Mouse (Mus musculus) adrenal gland, postnatal 36 days (tissue): ENCODE data around the gene Atxn2. TPM values are rescaled to one million over a fixed set of nuclear protein-coding genes. Genes with fewer than 3 reads are reported as not detected.
"Not testable (repeated sequence)": the region's sequence is repeated elsewhere in the genome, so short reads cannot be mapped to it uniquely, and the experiment has no call there.

Experiments
- DNase-seq, 2 experiments: peaks; one replicate each; pipeline ENCODE4 v3.0.0; 2021; ENCODE audit warnings: mixed read lengths in 1 of 2
- total RNA-seq, 2 experiments: library from RNA; stranded (reverse); gene quantifications; 2 replicates each; pipeline ENCODE4 v1.2.3; 2021

The Atxn2 gene
- total RNA-seq, 2 experiments from 2014 or later, result 158 to 166 TPM

- DNase-seq, result peak; percentile 54 to 66
Measured at GRCm38 (mm10) chr5:121834991-121835747, 124.0 kb downstream of the Atxn2 start.

GRCm38 (mm10) chr5:121835949-121836691, 125.0 kb downstream of the Atxn2 start:
- DNase-seq, result peak; percentile 68 to 79

GRCm38 (mm10) chr5:121836692-121837415, 125.7 kb downstream of the Atxn2 start:
- peak; percentile 92 to 96 for DNase-seq

- peak in 1 of 2 experiments; percentile 66 for DNase-seq
Measured at GRCm38 (mm10) chr5:121837441-121838340, 126.6 kb downstream of the Atxn2 start, which contains the start of gene Sh2b3. Gene Sh2b3 (minus strand): TSS chr5:121837646.

- peak; percentile 54 to 71 for DNase-seq
Measured at GRCm38 (mm10) chr5:121838341-121839127, 127.4 kb downstream of the Atxn2 start.

GRCm38 (mm10) chr5:121839128-121839473, 128.0 kb downstream of the Atxn2 start:
- no peak for DNase-seq

GRCm38 (mm10) chr5:121841516-121841915, 130.4 kb downstream of the Atxn2 start:
- DNase-seq, result no peak

- DNase-seq, result peak; percentile 43 to 61
Measured at GRCm38 (mm10) chr5:121841973-121842372, 130.8 kb downstream of the Atxn2 start.

GRCm38 (mm10) chr5:121842665-121843118, 131.6 kb downstream of the Atxn2 start:
- DNase-seq, result peak; percentile 89 to 93

GRCm38 (mm10) chr5:121843138-121843905, 132.2 kb downstream of the Atxn2 start:
- DNase-seq, result peak in 1 of 2 experiments; percentile 42

- DNase-seq, result no peak
Measured at GRCm38 (mm10) chr5:121845361-121845760, 134.2 kb downstream of the Atxn2 start.

- no peak for DNase-seq
Measured at GRCm38 (mm10) chr5:121846322-121846721, 135.2 kb downstream of the Atxn2 start.

- DNase-seq, result not testable (repeated sequence)
Measured at GRCm38 (mm10) chr5:121847269-121847668, 136.1 kb downstream of the Atxn2 start.

GRCm38 (mm10) chr5:121848035-121848519, 136.9 kb downstream of the Atxn2 start:
- DNase-seq, result peak; percentile 55 to 58

GRCm38 (mm10) chr5:121848743-121849142, 137.6 kb downstream of the Atxn2 start, which contains the start of gene Pheta1:
Gene Pheta1 (plus strand): TSS chr5:121848984.
- peak; percentile 94 to 95 for DNase-seq

GRCm38 (mm10) chr5:121849478-121850349, 138.6 kb downstream of the Atxn2 start:
- no peak for DNase-seq

- DNase-seq, result peak; percentile 27 to 43
Measured at GRCm38 (mm10) chr5:121853368-121854051, 142.4 kb downstream of the Atxn2 start.

GRCm38 (mm10) chr5:121854768-121855167, 143.6 kb downstream of the Atxn2 start:
- DNase-seq, result no peak
